Mouse (Mus musculus) gastrocnemius, postnatal 4 days (tissue): ENCODE data around the gene Gm20388. TPM values are rescaled to one million over a fixed set of nuclear protein-coding genes. Genes with fewer than 3 reads are reported as not detected.

Experiments used
- DNase-seq, 2 experiments: peaks; one replicate each; pipeline ENCODE4 v3.0.0; 2021 to 2022; ENCODE audit warnings: low spot score in 2 of 2, mixed read lengths in 2 of 2
- total RNA-seq, 2 experiments: library from RNA; stranded (reverse); gene quantifications; 2 replicates each; pipeline ENCODE4 v1.2.3; 2021

Gene Gm20388
- total RNA-seq, 2 experiments from 2014 or later = 12.8 to 22.8 TPM

DNA sequence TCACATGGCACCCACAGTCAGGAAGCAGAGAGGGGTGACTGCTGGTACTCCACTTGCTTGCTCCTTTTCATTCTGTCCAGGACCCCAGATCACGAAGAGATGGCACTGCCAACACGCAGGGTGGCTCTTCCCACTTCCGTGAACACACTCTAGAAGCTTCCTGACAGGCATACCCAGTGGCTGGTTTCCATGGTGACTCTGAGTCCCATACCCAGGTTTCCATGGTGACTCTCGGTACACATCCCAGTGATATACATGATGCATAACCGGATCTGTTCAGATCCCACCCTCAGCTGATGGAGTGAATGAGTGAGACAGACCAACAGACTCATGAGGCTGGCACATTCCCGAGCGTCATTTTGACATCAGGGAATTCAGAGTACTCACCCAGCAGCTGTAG is 1148.5 kb downstream of the Gm20388 start:
- no peak for DNase-seq

- no peak for DNase-seq
These were observed 1151.9 kb downstream of the Gm20388 start for GRCm38 (mm10) chr8:121062521-121062920.

- no peak for DNase-seq
These were observed 1153.0 kb downstream of the Gm20388 start for GRCm38 (mm10) chr8:121063649-121064048.

DNA sequence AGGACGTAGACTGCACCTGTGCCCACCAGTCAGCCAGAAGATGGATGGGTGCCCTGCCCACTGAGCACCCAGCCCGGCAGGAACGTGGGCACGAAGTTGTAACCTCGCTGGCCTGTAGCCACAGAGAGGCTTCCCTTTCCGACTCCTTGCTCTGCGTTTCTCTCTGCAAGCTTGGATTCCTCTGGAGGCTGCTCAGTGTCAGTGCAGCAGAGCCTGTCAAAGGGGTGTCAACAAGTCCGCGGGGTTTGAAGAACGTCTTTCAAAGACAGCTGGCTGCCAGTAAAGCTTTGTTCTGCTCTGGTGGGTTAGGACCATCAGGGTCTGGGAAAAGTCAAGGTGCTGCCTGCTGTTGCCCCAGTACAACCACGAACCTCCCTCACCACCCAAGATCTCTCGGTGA is 1160.8 kb downstream of the Gm20388 start:
- no peak for DNase-seq

DNA sequence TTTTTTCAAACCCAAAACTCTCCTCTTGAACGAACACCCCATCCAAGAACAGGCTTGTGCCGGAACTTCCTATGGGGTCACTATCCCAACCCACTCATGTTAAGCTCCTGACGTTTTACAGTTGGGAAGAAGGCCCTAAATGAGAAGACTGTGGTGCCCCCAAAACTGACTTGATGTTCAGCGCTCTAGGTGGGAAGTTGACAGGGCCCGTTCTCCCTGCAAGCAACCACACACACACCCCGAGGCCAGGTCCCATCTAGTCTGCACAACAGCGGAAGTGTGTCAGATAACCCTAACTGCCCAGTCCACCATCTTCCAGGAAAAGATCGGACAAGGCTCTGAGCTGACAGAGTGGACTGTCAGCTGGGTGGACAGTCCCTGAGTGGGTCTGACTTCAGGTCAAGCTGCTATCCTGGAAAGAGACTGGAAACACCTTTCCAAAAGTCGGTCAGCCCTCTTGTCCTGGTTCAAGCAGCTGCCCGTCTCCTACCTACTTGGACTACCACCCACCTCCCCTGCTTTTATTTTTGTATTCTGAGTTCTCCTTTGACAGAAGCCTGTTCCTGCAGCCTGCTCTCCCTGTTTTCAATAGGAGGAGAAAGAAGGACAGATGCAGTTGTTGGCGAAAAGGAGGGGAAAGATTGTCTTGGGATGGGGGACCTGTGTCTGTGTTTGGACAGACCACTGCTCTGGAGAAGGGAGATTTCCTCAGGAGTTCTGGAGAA is 1161.9 kb downstream of the Gm20388 start:
- DNase-seq = no peak

DNA sequence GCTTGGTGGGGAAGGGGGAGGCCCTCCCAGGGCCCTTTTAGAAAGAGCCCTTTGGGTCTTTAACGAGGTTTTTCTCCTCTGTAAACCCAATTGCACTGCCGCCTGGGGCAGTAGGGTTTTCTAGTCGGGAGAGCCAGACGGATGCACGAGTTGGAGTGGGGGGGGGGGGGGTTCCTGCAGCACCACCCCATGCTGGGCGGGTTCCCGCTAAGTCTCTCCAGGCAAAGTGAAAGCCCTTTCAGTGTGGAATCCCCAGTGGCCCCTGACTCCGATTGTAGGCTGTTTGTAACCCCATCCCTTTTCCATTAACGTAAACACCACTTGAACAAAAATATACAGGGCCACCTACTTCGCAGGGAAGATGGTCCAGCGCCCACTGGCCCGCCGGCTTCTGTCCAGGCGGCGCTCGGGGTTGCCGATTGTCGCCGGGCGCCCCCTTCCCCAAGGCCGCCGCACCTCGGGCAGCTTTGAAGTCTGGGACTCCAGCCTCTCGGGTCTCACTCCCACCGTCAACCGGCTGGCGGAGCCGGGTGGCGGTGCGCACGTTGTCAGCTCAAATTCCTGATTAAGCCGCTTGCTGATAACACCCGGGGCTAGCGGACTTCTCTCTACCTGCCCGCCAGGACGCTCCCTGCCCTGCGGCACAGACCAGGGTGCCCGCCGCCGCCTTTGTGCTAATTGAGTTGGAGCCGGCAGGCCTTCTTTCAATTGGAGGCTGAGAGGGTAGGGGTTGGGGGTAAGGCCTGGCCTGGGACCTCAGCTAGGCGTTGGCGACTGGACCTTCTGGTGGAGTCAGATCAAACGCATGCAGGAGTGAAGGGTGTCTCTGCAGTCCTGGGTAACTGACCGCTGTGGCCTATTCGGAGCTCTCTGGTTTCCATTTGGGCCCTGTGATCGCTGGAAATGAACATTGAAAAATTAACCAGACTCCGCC is 1162.8 kb downstream of the Gm20388 start:
- no peak for DNase-seq

DNA sequence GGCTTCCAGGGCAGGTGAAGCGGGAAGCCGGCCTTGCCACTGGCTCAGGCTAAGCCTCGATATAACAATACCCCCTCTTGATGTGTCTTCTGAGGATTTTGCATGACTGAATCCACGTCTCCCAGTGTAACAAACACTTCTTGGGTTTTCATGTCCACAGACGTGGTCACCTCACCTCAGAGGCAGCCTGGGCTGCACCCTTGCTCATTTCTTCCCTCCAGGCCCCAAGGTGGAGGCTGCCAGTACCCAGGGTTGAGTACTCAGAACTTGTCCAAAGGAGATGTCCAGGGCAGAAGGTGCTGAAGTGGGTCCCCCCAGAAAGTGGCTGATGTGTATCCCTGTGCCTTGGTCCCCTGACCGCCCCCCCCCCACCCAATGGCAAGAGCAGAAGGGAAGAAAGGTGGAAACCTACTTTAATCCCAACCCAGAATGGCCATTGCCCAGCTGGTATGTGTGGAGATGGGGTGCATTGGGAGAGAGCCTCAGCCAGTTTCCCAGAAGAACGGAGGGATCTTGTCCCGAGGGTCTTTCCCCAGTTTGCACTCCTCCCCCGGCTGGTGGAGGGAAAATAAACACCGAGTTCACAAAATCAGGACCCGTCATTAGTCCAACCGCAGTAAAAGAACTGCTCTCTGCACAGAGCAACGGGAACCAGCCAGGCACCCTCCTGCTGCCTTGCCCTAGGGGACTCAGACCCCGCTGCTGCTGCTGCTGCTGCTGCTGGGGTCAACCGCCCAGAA is 1163.6 kb downstream of the Gm20388 start:
- no peak for DNase-seq

GRCm38 (mm10) chr8:121074848-121075145 is 1164.2 kb downstream of the Gm20388 start:
- no peak for DNase-seq

GRCm38 (mm10) chr8:121075936-121076335 is 1165.3 kb downstream of the Gm20388 start:
- no peak for DNase-seq

DNA sequence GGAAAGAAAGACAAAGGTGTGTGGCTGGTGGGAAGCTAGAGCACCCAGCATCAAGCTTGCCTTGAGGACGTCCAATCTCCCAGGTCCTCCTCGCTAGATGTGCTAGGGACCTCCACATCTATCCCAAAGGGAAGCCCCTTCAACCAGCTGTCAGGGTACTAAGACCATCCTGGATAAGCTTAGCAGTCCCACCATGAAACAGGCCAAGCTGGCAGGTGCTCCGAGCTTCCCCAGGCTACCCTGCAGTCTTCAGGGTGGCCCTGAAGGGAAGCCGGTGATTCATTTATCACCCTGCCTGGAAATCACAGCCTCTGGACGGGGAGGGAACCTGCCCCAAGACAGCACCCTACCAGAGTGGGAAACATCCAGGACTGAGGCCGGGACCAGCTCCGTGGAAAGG is 1165.9 kb downstream of the Gm20388 start:
- DNase-seq = no peak

DNA sequence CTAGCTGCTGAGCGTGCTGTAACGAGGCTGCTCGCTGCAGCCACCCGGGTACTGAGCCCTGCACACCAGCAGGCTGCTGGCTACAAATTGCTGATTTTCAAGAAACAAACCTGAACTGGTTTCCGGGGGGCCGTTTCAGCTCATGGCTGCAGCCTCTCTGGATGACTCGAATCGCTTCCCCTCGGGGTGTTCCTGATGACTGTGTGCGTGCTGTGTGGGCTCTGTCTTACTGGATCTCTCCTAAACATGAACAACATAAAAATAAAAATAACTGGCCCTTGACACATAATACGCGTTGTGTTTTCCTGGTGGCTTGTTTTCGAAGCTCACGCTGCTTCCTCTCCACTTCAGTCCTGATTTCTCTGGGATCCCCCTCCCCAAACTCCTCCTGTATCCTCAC is 1168.1 kb downstream of the Gm20388 start:
- DNase-seq = no peak

- no peak for DNase-seq
These were observed 1168.6 kb downstream of the Gm20388 start for GRCm38 (mm10) chr8:121079201-121079600.

DNA sequence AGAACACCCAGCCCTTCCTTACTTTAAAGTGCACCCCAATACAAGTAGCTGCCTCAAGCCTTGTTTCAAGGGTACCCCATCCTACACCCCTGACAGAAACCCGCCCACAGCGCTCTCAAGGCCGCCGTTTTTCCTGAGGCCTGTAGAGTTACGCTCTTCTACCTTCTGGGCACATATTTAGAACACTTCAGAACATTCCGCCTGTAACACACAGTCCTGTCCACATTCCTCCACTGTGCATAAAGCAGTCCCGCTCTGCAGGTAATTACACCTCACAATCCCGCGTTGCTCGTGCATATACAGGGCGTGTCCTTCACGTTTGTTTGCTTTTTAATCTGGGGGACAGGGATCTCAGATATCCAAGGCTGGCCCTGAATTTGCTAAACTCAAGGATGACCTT is 1169.3 kb downstream of the Gm20388 start:
- DNase-seq = no peak

DNA sequence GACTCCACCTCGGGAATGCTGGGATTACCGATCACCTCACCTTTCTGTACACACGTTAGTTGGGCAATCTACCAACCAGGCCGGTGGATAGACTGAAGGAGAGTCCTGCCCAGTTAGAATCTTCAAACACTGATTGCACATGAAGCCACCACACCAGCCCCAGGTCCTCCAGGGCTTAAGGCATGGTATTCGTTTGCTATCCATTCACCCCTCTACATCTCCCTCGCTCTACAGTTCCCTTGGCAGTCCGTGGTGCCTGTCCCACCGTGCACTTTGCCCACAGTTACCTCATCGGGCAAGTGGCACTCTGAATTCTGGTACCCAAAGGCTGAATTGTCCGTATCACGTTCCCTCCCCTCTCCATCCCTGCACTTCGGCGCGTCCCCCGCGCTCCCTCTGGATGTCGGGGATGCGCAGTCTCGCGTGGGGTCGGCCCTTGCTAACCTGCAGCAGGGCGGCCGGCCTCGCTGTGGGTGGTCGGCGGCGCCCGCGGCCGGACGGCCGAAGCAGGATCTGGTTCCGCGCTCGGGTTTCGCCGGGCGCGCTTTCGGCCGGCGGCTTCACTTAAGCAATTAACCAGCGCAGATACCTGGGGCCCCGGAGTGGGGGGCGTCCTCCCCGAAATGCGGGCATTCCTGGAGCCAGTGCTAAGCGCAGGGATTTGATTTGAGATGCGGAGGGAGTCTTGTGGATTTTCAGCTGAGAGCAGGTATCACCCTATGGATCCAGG is 1169.9 kb downstream of the Gm20388 start:
- DNase-seq = no peak

DNA sequence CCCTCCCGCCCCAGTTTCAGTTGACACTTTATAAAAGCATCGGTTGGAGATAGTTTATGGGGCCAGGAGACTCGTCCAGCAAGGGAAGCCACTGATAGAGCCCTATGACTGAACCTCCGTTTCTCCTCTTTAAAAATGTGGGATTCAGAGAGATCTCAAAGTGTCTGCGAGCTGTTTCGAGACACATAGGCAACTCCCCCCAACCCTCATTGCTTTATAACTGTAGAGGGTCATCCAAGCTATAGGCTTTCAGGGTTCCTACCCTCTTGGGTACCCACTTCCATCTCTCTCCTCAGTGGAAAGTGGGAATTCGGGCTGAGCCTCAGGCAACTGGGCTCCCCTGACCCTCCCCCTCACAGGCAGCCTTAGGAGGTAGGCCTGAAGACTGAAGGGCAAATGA is 1170.8 kb downstream of the Gm20388 start:
- no peak for DNase-seq

DNA sequence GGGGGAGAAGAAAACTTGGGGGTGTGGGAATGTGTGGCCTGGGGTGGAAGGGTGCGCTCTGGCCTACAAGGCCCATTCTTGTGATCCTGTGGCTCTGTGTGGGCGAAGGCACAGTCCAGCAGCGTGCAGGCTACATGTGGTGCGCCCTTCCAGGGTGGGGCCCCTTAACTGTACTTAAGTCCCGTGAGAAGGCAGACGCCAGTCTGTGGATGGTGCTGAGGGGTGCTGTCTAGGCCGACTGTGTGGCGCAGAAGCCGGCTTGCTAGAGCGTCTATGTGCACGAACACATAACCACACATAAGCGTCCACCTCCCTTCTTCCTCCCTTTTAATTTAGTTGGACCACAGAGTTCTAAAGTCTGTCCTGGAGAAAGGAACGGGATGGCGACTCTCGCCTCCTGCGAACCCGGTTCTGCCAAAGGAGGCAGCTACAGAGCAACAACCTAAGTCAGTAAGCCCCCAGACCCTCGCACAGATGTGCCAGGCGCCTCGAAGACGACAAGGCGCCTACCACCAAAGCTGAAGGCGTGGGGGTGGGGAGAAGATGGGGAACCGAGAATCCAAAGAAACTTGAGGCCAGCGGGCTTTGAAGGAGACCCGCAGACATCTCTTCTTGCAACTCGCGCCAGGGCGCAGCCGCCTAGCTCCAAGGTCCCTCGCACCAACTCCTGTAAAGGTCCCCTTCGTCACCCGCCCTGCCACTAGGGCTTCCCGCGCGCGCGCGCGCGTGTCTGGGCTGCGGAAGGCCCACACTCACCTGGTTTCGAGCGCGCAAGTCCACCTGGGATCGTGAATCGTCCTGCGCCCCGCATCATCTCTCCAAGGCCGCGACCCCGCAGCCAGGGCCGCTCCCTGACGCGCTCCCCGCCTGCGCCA is 1171.8 kb downstream of the Gm20388 start:
- no peak for DNase-seq

- peak; percentile 65 to 78 for DNase-seq
These were observed 1172.7 kb downstream of the Gm20388 start for GRCm38 (mm10) chr8:121083093-121083935.

DNA sequence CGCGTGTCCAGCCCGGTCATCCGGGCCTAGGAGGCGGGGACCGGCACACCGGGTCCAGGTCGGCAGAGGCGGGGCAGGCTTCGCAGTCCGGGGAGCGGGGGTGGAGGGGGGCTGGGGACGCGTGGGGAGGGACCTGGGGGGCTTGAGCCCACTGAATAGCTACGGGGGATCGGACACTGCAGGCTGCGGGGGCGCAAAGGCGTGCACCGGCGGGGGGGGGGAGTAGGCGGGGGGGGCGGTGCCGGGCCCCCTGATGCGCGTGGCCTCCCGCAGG is 1173.2 kb downstream of the Gm20388 start:
- no peak for DNase-seq

- no peak for DNase-seq
These were observed 1173.7 kb downstream of the Gm20388 start, which contains the start of gene Foxf1 for GRCm38 (mm10) chr8:121084210-121084951. TSS of gene Foxf1 (plus strand) at chr8:121084386.
